Mouse (Mus musculus) MEL (cell line): ENCODE data around the gene Bfar. TPM values are rescaled to one million over a fixed set of nuclear protein-coding genes. Genes with fewer than 3 reads are reported as not detected.
"Not testable (repeated sequence)": the region's sequence is repeated elsewhere in the genome, so short reads cannot be mapped to it uniquely, and the experiment has no call there.

Source experiments
- DNase-seq: peaks from one replicate; pipeline ENCODE4 v3.0.0; 2011; ENCODE audit warnings: low read depth, low spot score
- H3K27ac ChIP-seq: 2 replicates; pipeline ENCODE4 v1.5.1; 2012; ENCODE audit warnings: low read depth, mild to moderate bottlenecking, control low read depth, low read length, moderate library complexity; ENCODE audit not compliant: control insufficient read depth
- H3K27me3 ChIP-seq, 2 experiments: fragments of 150-350 bp in 1 of 2; sonication (generic) in 1 of 2; 2 replicates each; pipeline ENCODE4 v1.6.1; 2012; ENCODE audit warnings: low read length in 2 of 2, mild to moderate bottlenecking in 2 of 2, improper control_type of control experiment in 1 of 2, moderate library complexity in 1 of 2; ENCODE audit not compliant: insufficient read depth in 2 of 2, control insufficient read depth in 1 of 2
- H3K36me3 ChIP-seq, 2 experiments: 2 replicates each; pipeline ENCODE4 v1.6.1; 2012 to 2014; ENCODE audit warnings: low read length in 2 of 2, improper control_type of control experiment in 1 of 2, inconsistent platforms in 1 of 2, mild to moderate bottlenecking in 1 of 2; ENCODE audit not compliant: insufficient read depth in 2 of 2, control insufficient read depth in 1 of 2
- H3K4me1 ChIP-seq, 2 experiments: fragments of 150-350 bp in 1 of 2; sonication (generic) in 1 of 2; 2 replicates each; pipeline ENCODE4 v1.6.1; 2012; ENCODE audit warnings: low read length in 2 of 2, improper control_type of control experiment in 1 of 2, mild to moderate bottlenecking in 1 of 2; ENCODE audit not compliant: insufficient read depth in 2 of 2, control insufficient read depth in 1 of 2
- H3K4me3 ChIP-seq, 2 experiments: fragments of 150-350 bp in 1 of 2; sonication (generic) in 1 of 2; 2 replicates each; pipeline ENCODE4 v1.5.1; 2012; ENCODE audit warnings: low read depth in 2 of 2, low read length in 2 of 2, mild to moderate bottlenecking in 2 of 2, moderate library complexity in 2 of 2, control low read depth in 1 of 2, improper control_type of control experiment in 1 of 2; ENCODE audit not compliant: control insufficient read depth in 1 of 2, insufficient read depth in 1 of 2
- H3K79me2 ChIP-seq: 2 replicates; pipeline ENCODE4 v1.6.1; 2012; ENCODE audit warnings: mild to moderate bottlenecking, low read length, moderate library complexity; ENCODE audit not compliant: control insufficient read depth, poor library complexity, insufficient read depth
- H3K9ac ChIP-seq: 2 replicates; pipeline ENCODE4 v1.6.1; 2012; ENCODE audit warnings: low read depth, mild to moderate bottlenecking, control low read depth, low read length, moderate library complexity; ENCODE audit not compliant: control insufficient read depth, poor library complexity, severe bottlenecking
- H3K9me3 ChIP-seq: fragments of 150-350 bp; sonication (generic); replicated peaks from 2 replicates; pipeline ENCODE4 v1.6.1; 2012; ENCODE audit warnings: mild to moderate bottlenecking, low read length, improper control_type of control experiment, moderate library complexity; ENCODE audit not compliant: insufficient read depth
- BHLHE40 ChIP-seq: IDR thresholded peaks from 2 replicates; pipeline ENCODE4 v1.6.1; 2012; ENCODE audit warnings: low read depth, mild to moderate bottlenecking, inconsistent platforms, low read length, improper control_type of control experiment, borderline replicate concordance
- CTCF ChIP-seq, 3 experiments: IDR thresholded peaks in 2 of 3; conservative IDR thresholded peaks in 1 of 3; 2 replicates each; pipeline ENCODE4 v1.5.1; 2011 to 2012; ENCODE audit warnings: low read length in 3 of 3, low read depth in 2 of 3, mild to moderate bottlenecking in 2 of 3, improper control_type of control experiment in 1 of 3, inconsistent platforms in 1 of 3, mixed read lengths in 1 of 3, moderate library complexity in 1 of 3; ENCODE audit not compliant: control insufficient read depth in 1 of 3, insufficient read depth in 1 of 3, poor library complexity in 1 of 3, severe bottlenecking in 1 of 3
- KAT2A ChIP-seq: conservative IDR thresholded peaks from 2 replicates; pipeline ENCODE4 v1.6.1; 2012; ENCODE audit warnings: low read depth, low read length, improper control_type of control experiment, inconsistent platforms
- MAFK ChIP-seq: IDR thresholded peaks from 2 replicates; pipeline ENCODE4 v1.6.1; 2011; ENCODE audit warnings: low read depth, mild to moderate bottlenecking, low read length, improper control_type of control experiment, borderline replicate concordance
- MEF2A ChIP-seq: IDR thresholded peaks from 2 replicates; pipeline ENCODE4 v1.6.1; 2014; ENCODE audit warnings: low read depth, mild to moderate bottlenecking, inconsistent platforms, low read length, improper control_type of control experiment; ENCODE audit not compliant: poor library complexity, insufficient replicate concordance, severe bottlenecking; ENCODE audit errors: extremely low read depth
- MYB ChIP-seq: IDR thresholded peaks from 2 replicates; pipeline ENCODE4 v1.6.1; 2011; ENCODE audit warnings: mild to moderate bottlenecking, low read depth, low read length, improper control_type of control experiment
- NELFE ChIP-seq: IDR thresholded peaks from 2 replicates; pipeline ENCODE4 v1.6.1; 2011; ENCODE audit warnings: low read depth, low read length, improper control_type of control experiment
- POLR2AphosphoS2 ChIP-seq: IDR thresholded peaks from 2 replicates; pipeline ENCODE4 v1.6.1; 2011; ENCODE audit warnings: low read length, improper control_type of control experiment
- RAD21 ChIP-seq: IDR thresholded peaks from 2 replicates; pipeline ENCODE4 v1.6.1; 2011; ENCODE audit warnings: mild to moderate bottlenecking, low read depth, low read length, improper control_type of control experiment
- SMC3 ChIP-seq: IDR thresholded peaks from 2 replicates; pipeline ENCODE4 v1.6.1; 2011; ENCODE audit warnings: low read depth, low read length, improper control_type of control experiment
- TBP ChIP-seq: IDR thresholded peaks from 2 replicates; pipeline ENCODE4 v1.8.0; 2011; ENCODE audit warnings: low read depth, low read length, improper control_type of control experiment
- TCF12 ChIP-seq: IDR thresholded peaks from 2 replicates; pipeline ENCODE4 v1.6.1; 2014; ENCODE audit warnings: low read depth, mild to moderate bottlenecking, inconsistent platforms, low read length, improper control_type of control experiment, moderate library complexity
- ZC3H11A ChIP-seq: IDR thresholded peaks from 2 replicates; pipeline ENCODE4 v1.6.1; 2012; ENCODE audit warnings: low read depth, mild to moderate bottlenecking, inconsistent platforms, low read length, improper control_type of control experiment
- ZKSCAN1 ChIP-seq: IDR thresholded peaks from 2 replicates; pipeline ENCODE4 v1.6.1; 2012; ENCODE audit warnings: low read depth, mild to moderate bottlenecking, inconsistent platforms, low read length, improper control_type of control experiment, moderate library complexity
- ZNF384 ChIP-seq: IDR thresholded peaks from 2 replicates; pipeline ENCODE4 v1.6.1; 2012; ENCODE audit warnings: low read depth, mild to moderate bottlenecking, inconsistent platforms, low read length, improper control_type of control experiment
- polyA plus RNA-seq, 2 experiments: library from polyadenylated mRNA; stranded (reverse) in 1 of 2; unstranded in 1 of 2; fragments of >175 nt in 1 of 2; fragments of >200 nt in 1 of 2; gene quantifications; 2 replicates each; pipeline versions ENCODE4 v1.2.1 to v1.2.4; 2012; ENCODE audit warnings: low replicate concordance in 2 of 2, low read depth in 1 of 2; ENCODE audit not compliant: insufficient read length in 2 of 2, insufficient read depth in 1 of 2, missing spikeins in 1 of 2
- total RNA-seq: library from RNA; depleted of rRNA; stranded (reverse); fragments of 300-350 nt; gene quantifications from 2 replicates; pipeline ENCODE4 v1.2.3, GENCODE M21; 2012

Gene Bfar
- total and polyA plus RNA-seq, 3 experiments = 20.6 to 21.8 TPM; not detected in 1

DNA sequence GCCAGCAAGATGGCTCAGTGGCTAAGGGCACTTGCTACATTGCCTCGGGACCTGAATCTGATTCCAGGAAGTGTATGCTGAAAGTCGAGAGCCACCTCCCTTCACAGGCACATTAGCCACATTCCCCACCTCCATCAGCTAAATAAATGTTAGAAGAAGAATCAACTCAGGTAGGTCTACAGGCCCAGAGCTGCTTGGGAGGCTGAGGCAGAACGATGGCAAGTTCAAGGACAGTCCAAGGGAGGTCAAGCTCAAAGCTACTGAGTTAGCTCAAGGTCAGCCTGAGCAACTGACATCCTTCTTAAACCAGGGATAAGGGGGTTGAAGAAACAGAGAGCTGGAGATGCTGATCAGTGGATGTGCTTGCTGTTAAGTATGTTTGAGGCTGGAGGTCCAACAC is 61.1 kb downstream of the Bfar start (continued):
- TF ChIP-seq MAFK = no peak
- TF ChIP-seq, all 39 proteins: peak for 0

DNA sequence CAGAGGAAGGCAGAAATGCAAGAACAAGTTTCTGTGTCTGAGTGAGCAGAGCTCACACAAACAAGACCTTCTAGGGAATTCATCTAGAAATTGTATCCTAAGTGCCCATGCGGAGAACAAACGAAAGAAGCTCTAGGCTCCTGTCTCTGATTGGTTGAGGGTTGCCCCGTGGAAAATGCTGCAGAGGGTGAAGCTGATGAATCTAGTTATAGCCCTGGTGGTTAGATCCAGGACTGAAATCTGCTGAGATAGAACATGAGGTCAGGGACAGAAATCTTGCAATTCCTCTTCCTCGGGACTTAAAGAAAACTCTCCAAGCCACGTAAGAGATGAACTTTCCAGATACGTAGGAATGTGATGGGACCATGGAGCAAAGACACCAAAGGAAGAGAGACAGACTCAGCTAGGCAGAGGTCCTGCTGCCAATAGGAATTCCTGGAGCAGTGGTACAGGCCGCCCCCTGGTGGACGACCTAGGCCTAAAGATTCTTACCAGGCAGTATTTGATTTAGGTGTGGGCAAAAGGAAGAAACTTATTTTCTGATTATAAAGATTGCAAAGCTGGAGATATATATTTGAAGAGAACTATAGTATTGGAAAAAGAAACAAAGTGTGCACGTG is 62.0 kb downstream of the Bfar start:
- no peaks in the 10 kb centered on the region for H3K79me2 ChIP-seq
- no peak overlapping the region for H3K27ac ChIP-seq
- no peak overlapping the region for H3K4me3 ChIP-seq
- peak; percentile 70 for DNase-seq
- no peaks in the 10 kb centered on the region for H3K9me3 ChIP-seq
- H3K9ac ChIP-seq = no peak overlapping the region
- no peak for TF ChIP-seq MYB
- peak; percentile 77 for TF ChIP-seq RAD21
- no peak for TF ChIP-seq KAT2A
- TF ChIP-seq CTCF (IDR thresholded peaks at IDR 0.05 in 2 of 3, conservative IDR thresholded peaks at IDR 0.05 in 1 of 3; ENCODE audit: control insufficient read depth in 1 of 3, insufficient read depth in 1 of 3, low read depth in 2 of 3, low read length in 3 of 3, poor library complexity in 1 of 3, severe bottlenecking in 1 of 3) = peak; percentile 77 to 92 (median 84)
- peak; percentile 83 for TF ChIP-seq SMC3
- no peak for TF ChIP-seq NELFE
- TF ChIP-seq MEF2A = no peak
- peak; percentile 54 for TF ChIP-seq ZC3H11A
- H3K4me1 ChIP-seq = peaks cover 2 to 4% of the 10 kb centered on the region in 2 experiments; a peak in 2 of 4 replicates
- H3K36me3 ChIP-seq = peaks cover 0 to 2% of the 10 kb centered on the region in 2 experiments; a peak in 1 of 4 replicates
- no peaks in the 10 kb centered on the region; a peak in 2 of 4 replicates for H3K27me3 ChIP-seq

DNA sequence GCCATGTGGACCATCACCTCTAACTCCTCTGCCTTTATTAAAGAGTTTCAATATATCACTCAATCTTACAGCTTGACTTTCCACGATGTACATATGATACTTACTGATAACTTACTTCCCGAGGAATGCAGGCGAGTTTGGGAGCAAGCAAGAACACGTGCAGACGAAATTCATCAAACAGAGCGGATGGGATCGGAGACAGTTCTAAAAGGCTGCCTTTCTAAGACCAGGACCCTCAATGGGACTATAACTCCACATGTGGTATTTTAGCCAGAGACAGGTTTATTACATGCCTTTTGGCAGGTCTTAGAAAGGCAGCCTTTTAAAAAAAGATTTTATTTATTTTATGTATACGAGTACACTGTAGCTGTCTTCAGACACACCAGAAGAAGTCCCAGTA is 64.3 kb downstream of the Bfar start:
- no peaks in the 10 kb centered on the region; a peak in 1 of 4 replicates for H3K27me3 ChIP-seq
- H3K9me3 ChIP-seq = no peaks in the 10 kb centered on the region
- H3K4me1 ChIP-seq = peaks cover under 1 to 2% of the 10 kb centered on the region in 2 experiments; a peak in 2 of 4 replicates
- no peak overlapping the region for H3K9ac ChIP-seq
- H3K36me3 ChIP-seq = peaks cover 0 to under 1% of the 10 kb centered on the region in 2 experiments; a peak in 1 of 4 replicates
- TF ChIP-seq POLR2AphosphoS2 (no peak), TBP (no peak), TCF12 (no peak), ZKSCAN1 (no peak), BHLHE40 (no peak), ZC3H11A (no peak), ZNF384 (no peak)
- no peaks in the 10 kb centered on the region for H3K79me2 ChIP-seq
- H3K27ac ChIP-seq = no peak overlapping the region
- no peak for DNase-seq
- H3K4me3 ChIP-seq = no peak overlapping the region

DNA sequence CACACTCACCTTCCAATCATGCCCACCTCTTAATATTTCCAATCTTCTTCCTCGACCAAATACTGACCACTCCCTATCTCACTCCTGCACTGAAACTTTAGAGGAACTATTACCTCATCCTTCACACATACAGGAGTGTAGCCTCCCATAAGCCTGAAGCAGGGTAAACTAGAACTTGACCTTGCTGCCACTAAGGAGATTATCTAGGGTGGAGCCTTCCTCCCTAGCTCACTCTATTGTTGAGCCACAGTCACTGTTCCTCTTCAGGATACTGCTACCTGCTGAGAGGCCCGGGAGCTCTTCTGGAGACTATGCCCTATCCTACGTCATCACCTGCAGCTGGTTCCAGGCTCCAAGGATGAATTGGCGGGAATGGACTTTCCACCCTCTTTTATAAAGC is 67.4 kb downstream of the Bfar start:
- not testable (repeated sequence) for H3K9me3 ChIP-seq, H3K36me3 ChIP-seq, H3K27me3 ChIP-seq, H3K4me1 ChIP-seq, H3K9ac ChIP-seq, DNase-seq, H3K79me2 ChIP-seq, H3K4me3 ChIP-seq, H3K27ac ChIP-seq
